Mouse (Mus musculus): ENCODE data around the gene Adgrv1. TPM values are rescaled to one million over a fixed set of nuclear protein-coding genes. Genes with fewer than 3 reads are reported as not detected.

Adgrv1 gene
- polyA plus RNA-seq, 1 experiment from 2014 or later: 35.7 TPM

DNA sequence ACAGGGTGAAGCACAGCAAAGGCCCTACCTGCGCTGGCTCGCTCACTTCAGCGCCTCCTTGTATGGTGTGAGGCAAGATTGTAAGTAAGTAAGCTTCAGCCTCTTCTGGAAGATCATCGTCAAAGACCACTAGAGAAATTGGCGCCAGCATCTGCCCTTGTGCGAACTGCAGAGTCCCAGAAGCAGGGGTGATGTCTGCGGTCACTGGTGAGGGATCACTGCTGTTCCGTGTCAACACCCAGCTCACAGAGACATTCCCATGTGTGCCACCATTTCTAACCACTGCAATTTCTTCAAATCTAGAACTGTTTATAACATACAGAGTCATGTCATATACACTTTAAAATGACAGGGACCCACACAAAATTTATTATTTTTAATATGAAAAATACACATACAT lies 54.3 kb downstream of the Adgrv1 start:
- no peaks in the 10 kb centered on the region for H3K4me1 ChIP-seq
- WGBS: 92% methylated on average over 8 of the region's 8 CpGs
- H3K27me3 ChIP-seq: no peaks in the 10 kb centered on the region
- no peaks in the 10 kb centered on the region for H3K9me3 ChIP-seq (replicated peaks)
- H3K36me3 ChIP-seq: no peaks in the 10 kb centered on the region
- no peak overlapping the region for H3K4me3 ChIP-seq
- no peak overlapping the region for H3K27ac ChIP-seq
- no peak for ATAC-seq (ENCODE audit: low FRiP score)
- no peak overlapping the region for H3K4me2 ChIP-seq (replicated peaks)
- no peak overlapping the region for H3K9ac ChIP-seq

DNA sequence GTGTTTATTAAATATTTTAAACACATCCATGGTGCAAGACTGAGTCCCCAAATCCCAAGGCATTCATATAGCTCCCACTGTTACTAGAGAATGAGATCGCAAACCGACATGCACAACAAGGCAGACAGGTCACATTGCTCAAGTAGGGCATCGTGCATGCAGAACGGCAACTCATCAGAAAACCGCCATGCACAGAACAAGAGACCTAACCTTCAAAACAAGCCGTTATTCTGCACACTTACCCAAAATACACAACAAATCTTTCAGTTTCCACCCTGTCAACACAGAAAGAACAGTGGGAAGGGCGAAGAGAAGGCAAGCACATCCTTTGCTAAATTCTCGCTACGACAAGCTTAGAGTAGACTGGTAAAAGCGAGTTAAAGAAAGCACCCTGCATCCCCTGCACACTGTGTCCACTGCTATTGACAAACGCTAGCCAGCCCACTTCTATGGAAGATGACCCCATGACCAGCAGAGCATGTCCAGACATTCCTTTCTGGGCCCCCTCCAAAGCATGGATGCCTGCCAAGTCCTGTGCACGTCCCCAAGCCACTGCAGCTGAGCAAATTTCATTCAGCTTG lies 62.6 kb downstream of the Adgrv1 start:
- peak; percentile 88 for ATAC-seq (ENCODE audit: low FRiP score)
- Histone ChIP-seq H3K9ac (peak overlapping the region; percentile 32; the same call in 1 of the 2 replicates), H3K27ac (peak overlapping the region; percentile 30; the same call in 1 of the 2 replicates)

DNA sequence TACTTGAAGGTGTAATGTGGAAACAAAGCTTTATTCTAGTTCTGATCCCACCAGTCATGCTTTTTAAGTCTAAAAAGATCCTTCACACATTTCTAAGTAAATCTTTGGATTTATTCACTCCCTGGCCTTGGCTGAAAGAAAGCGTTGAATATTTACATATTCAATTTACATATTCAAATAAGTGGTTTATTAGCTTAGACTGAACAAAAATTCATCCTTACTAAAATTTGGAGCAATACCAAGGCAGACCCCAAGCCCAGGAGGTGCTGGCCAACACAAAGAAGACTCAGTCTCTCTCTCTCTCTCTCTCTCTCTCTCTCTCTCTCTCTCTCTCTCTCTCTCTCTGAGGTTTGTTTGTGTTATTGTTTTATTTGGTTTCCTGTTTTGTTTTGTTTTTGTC lies 82.9 kb downstream of the Adgrv1 start:
- no peak overlapping the region for H3K27ac ChIP-seq
- 83% methylated on average over 1 of the region's 1 CpGs for WGBS
- no peak overlapping the region for H3K9ac ChIP-seq
- H3K27me3 ChIP-seq: no peaks in the 10 kb centered on the region
- ATAC-seq (ENCODE audit: low FRiP score): no peak
- no peaks in the 10 kb centered on the region for H3K9me3 ChIP-seq (replicated peaks)
- H3K4me1 ChIP-seq: no peaks in the 10 kb centered on the region
- H3K4me3 ChIP-seq: no peak overlapping the region
- H3K36me3 ChIP-seq: no peaks in the 10 kb centered on the region
- no peak overlapping the region for H3K4me2 ChIP-seq (replicated peaks)

More for the DNA sequence above, 62.6 kb downstream of the Adgrv1 start:
- Histone ChIP-seq H3K9me3 (replicated peaks) (no peaks in the 10 kb centered on the region), H3K27me3 (no peaks in the 10 kb centered on the region), H3K4me3 (peak overlapping the region; percentile 24), H3K4me1 (peaks cover 9% of the 10 kb centered on the region), H3K36me3 (no peaks in the 10 kb centered on the region; the same call in 1 of the 2 replicates), H3K4me2 (replicated peaks) (peak overlapping the region; percentile 49)
- WGBS: 24% methylated on average over 12 of the region's 12 CpGs

GRCm38 (mm10) chr13:81534916-81535315 lies 98.0 kb downstream of the Adgrv1 start:
- Histone ChIP-seq H3K36me3 (peaks cover 11% of the 10 kb centered on the region; the same call in 1 of the 2 replicates), H3K9me3 (replicated peaks) (no peaks in the 10 kb centered on the region), H3K27me3 (no peaks in the 10 kb centered on the region), H3K4me3 (no peak overlapping the region), H3K4me1 (no peaks in the 10 kb centered on the region), H3K9ac (no peak overlapping the region), H3K4me2 (replicated peaks) (no peak overlapping the region), H3K27ac (no peak overlapping the region)
- ATAC-seq (ENCODE audit: low FRiP score): no peak
- WGBS: 96% methylated on average over 2 of the region's 2 CpGs

DNA sequence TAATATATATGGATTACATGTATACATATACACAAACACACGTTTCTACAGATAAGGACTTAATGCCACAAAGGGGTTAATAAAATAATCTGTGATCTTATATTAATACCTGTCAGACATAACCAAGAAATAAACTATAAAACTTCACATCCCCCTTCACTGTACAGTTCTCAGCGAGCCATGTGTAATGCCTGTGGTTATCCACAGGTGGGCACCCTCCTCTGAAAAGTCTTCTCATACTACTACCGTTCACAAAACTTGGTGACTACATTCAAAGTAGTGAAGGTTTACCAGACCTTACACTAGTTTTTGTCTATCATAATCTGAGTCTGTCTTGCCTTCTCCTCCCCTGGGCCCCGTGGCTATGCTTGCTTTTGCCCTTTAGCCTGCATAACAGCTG lies 106.3 kb downstream of the Adgrv1 start:
- 60% methylated on average over 4 of the region's 4 CpGs for WGBS
- Histone ChIP-seq H3K36me3 (peaks cover 9% of the 10 kb centered on the region; the same call in 1 of the 2 replicates), H3K9ac (no peak overlapping the region), H3K27me3 (no peaks in the 10 kb centered on the region), H3K4me1 (no peaks in the 10 kb centered on the region), H3K4me3 (no peak overlapping the region), H3K27ac (no peak overlapping the region), H3K9me3 (replicated peaks) (no peaks in the 10 kb centered on the region), H3K4me2 (replicated peaks) (no peak overlapping the region)
- ATAC-seq (ENCODE audit: low FRiP score): peak; percentile 71; the same call in 1 of the 2 replicates

DNA sequence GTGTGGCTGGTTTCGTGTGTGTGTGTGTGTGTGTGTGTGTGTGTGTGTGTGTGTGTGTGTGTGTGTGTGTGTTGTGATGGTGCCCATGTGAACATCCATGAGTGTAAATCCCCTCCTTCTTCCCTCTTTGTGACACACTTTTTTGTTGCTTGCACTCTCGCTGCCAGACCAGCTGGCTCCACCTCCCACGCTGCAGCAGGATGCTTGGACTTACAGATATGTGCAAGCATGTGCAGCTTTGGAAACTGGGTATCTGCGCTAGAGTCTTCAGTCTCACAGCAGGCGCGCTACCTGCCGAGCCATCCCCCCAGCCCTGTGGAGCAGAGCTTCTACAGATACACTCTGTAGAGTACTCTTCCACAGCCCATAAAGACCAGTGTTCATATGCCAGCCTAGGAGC lies 122.8 kb downstream of the Adgrv1 start:
- H3K4me2 ChIP-seq (replicated peaks): no peak overlapping the region
- no peak for ATAC-seq (ENCODE audit: low FRiP score)
- peaks cover 15% of the 10 kb centered on the region for H3K36me3 ChIP-seq
- WGBS: 86% methylated on average over 7 of the region's 7 CpGs
- H3K27ac ChIP-seq: no peak overlapping the region
- H3K9ac ChIP-seq: no peak overlapping the region
- no peaks in the 10 kb centered on the region for H3K9me3 ChIP-seq (replicated peaks)
- no peaks in the 10 kb centered on the region for H3K27me3 ChIP-seq
- H3K4me3 ChIP-seq: no peak overlapping the region
- no peaks in the 10 kb centered on the region for H3K4me1 ChIP-seq

DNA sequence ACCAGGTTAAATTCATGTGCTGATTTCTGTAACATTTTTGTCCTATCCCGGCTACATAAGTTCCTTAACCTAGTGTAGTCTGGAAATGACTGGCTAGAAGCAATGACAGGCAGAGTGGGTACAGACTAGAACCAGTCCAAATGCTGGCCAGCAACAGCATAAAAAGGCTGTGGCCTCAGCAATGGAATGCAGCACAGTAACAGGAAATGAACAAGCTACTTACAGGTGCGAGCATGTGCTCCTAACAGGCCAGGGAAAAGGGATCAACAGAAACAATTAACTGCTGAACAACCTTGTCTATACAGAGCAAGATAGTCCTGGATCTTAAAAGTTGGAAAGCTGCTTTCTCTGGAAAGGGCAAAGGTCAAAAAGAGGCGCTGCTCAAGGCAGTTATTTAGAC lies 135.9 kb downstream of the Adgrv1 start:
- no peaks in the 10 kb centered on the region for H3K27me3 ChIP-seq
- ATAC-seq (ENCODE audit: low FRiP score): no peak
- H3K27ac ChIP-seq: no peak overlapping the region
- no peak overlapping the region for H3K4me2 ChIP-seq (replicated peaks)
- H3K9me3 ChIP-seq (replicated peaks): no peaks in the 10 kb centered on the region
- H3K9ac ChIP-seq: no peak overlapping the region
- H3K4me1 ChIP-seq: no peaks in the 10 kb centered on the region
- no peak overlapping the region for H3K4me3 ChIP-seq
- WGBS: 84% methylated on average over 3 of the region's 3 CpGs
- H3K36me3 ChIP-seq: peaks cover 11% of the 10 kb centered on the region

- H3K27me3 ChIP-seq: no peaks in the 10 kb centered on the region
- H3K27ac ChIP-seq: no peak overlapping the region
- H3K4me3 ChIP-seq: no peak overlapping the region
- no peaks in the 10 kb centered on the region for H3K9me3 ChIP-seq (replicated peaks)
- H3K4me2 ChIP-seq (replicated peaks): no peak overlapping the region
- no peak for ATAC-seq (ENCODE audit: low FRiP score)
- H3K36me3 ChIP-seq: peaks cover 17% of the 10 kb centered on the region; the same call in 1 of the 2 replicates
- 89% methylated on average over 7 of the region's 7 CpGs for WGBS
- no peaks in the 10 kb centered on the region for H3K4me1 ChIP-seq
- no peak overlapping the region for H3K9ac ChIP-seq
Observed at GRCm38 (mm10) chr13:81491971-81492370, 141.0 kb downstream of the Adgrv1 start.

- no peaks in the 10 kb centered on the region for H3K9me3 ChIP-seq (replicated peaks)
- ATAC-seq (ENCODE audit: low FRiP score): no peak
- no peak overlapping the region for H3K27ac ChIP-seq
- H3K4me2 ChIP-seq (replicated peaks): no peak overlapping the region
- H3K36me3 ChIP-seq: peaks cover 12% of the 10 kb centered on the region; the same call in 1 of the 2 replicates
- H3K4me3 ChIP-seq: no peak overlapping the region
- no peaks in the 10 kb centered on the region for H3K4me1 ChIP-seq
- no peaks in the 10 kb centered on the region for H3K27me3 ChIP-seq
- no peak overlapping the region for H3K9ac ChIP-seq
Observed at GRCm38 (mm10) chr13:81486980-81487379, 146.0 kb downstream of the Adgrv1 start.

GRCm38 (mm10) chr13:81473750-81474149 lies 159.2 kb downstream of the Adgrv1 start:
- H3K27ac ChIP-seq: no peak overlapping the region
- no peak for ATAC-seq (ENCODE audit: low FRiP score)
- H3K4me2 ChIP-seq (replicated peaks): no peak overlapping the region
- H3K36me3 ChIP-seq: peaks cover 4% of the 10 kb centered on the region; the same call in 1 of the 2 replicates
- no peaks in the 10 kb centered on the region for H3K27me3 ChIP-seq
- no peak overlapping the region for H3K9ac ChIP-seq
- no peak overlapping the region for H3K4me3 ChIP-seq
- no peaks in the 10 kb centered on the region for H3K9me3 ChIP-seq (replicated peaks)
- H3K4me1 ChIP-seq: no peaks in the 10 kb centered on the region

GRCm38 (mm10) chr13:81466661-81467060 lies 166.3 kb downstream of the Adgrv1 start:
- H3K4me2 ChIP-seq (replicated peaks): no peak overlapping the region
- no peaks in the 10 kb centered on the region for H3K9me3 ChIP-seq (replicated peaks)
- no peaks in the 10 kb centered on the region for H3K27me3 ChIP-seq
- peaks cover 11% of the 10 kb centered on the region; the same call in 1 of the 2 replicates for H3K36me3 ChIP-seq
- no peak overlapping the region for H3K27ac ChIP-seq
- no peak for ATAC-seq (ENCODE audit: low FRiP score)
- no peak overlapping the region for H3K4me3 ChIP-seq
- WGBS: 83% methylated on average over 4 of the region's 4 CpGs
- no peak overlapping the region for H3K9ac ChIP-seq
- H3K4me1 ChIP-seq: no peaks in the 10 kb centered on the region

GRCm38 (mm10) chr13:81465794-81466193 lies 167.2 kb downstream of the Adgrv1 start:
- no peak for ATAC-seq (ENCODE audit: low FRiP score)
- WGBS: 91% methylated on average over 3 of the region's 3 CpGs
- peaks cover 11% of the 10 kb centered on the region; the same call in 1 of the 2 replicates for H3K36me3 ChIP-seq

GRCm38 (mm10) chr13:81449630-81450029 lies 183.3 kb downstream of the Adgrv1 start:
- Histone ChIP-seq H3K4me2 (replicated peaks) (no peak overlapping the region), H3K27me3 (no peaks in the 10 kb centered on the region), H3K27ac (no peak overlapping the region), H3K36me3 (0 out of 2 replicates have a peak, but pooled peaks cover 5% of the 10 kb centered on the region), H3K4me3 (no peak overlapping the region), H3K4me1 (no peaks in the 10 kb centered on the region), H3K9me3 (replicated peaks) (no peaks in the 10 kb centered on the region), H3K9ac (no peak overlapping the region)
- WGBS: 54% methylated on average over 4 of the region's 4 CpGs
- no peak for ATAC-seq (ENCODE audit: low FRiP score)

More at GRCm38 (mm10) chr13:81465794-81466193, 167.2 kb downstream of the Adgrv1 start:
- Histone ChIP-seq H3K4me2 (replicated peaks) (no peak overlapping the region), H3K27me3 (no peaks in the 10 kb centered on the region), H3K9ac (no peak overlapping the region), H3K27ac (no peak overlapping the region), H3K9me3 (replicated peaks) (no peaks in the 10 kb centered on the region), H3K4me1 (no peaks in the 10 kb centered on the region), H3K4me3 (no peak overlapping the region)

Data from hindbrain, embryonic 12.5 days (tissue).